Mouse (Mus musculus): ENCODE results near the gene Sort1. TPM values are rescaled to one million over a fixed set of nuclear protein-coding genes. Genes with fewer than 3 reads are reported as not detected.

The Sort1 gene
- polyA plus RNA-seq, 1 experiment from 2014 or later: 19.4 TPM

DNA sequence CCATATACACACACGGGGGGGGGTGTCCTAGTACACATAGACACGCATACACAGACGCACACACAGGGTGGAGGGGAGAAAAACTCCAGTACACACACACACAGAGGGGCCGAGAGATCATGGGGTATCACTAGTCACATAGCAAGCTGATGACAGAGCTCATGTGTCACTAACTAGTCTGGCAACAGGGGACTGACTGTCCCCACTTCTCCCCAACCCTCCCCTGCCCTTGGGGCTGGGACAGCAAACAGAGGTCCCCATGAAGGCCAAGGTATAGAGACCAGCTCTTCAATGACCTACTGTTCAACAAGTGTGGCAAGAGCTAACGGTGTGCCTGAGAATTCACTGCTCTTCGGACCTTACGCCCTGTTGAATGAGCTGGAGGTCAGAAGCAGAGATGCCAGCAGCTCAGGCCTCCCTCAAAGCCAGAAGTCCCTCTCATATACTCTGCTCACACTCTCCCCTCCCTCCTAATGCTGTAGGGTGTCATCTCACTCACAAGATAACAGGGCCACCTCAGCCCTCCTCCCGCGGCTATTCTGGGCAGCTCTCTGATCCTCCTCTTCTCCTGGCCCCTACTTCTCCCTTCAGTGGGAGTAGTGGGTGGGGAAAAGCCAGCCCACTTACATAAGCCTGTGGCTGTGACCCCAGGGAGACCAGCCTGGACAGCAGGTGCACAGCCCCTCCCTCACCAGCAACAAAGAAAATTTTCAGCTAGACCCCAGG, 80.6 kb downstream of the Sort1 start, which contains the start of gene Mybphl:
TSS of gene Mybphl (plus strand) at position 642 of the 726 bp plus-strand sequence.
- no peak within 1 kb of the TSS for H3K27ac ChIP-seq (ENCODE audit: low read depth, low read length)
- WGBS: 76% methylated on average over 9 of the region's 9 CpGs
- H3K4me2 ChIP-seq (ENCODE audit: low read depth, low read length): no peak within 1 kb of the TSS
- no peak within 1 kb of the TSS for H3K4me3 ChIP-seq (ENCODE audit: low read depth, low read length)
- H3K27me3 ChIP-seq (ENCODE audit: control insufficient read depth, insufficient read depth, low read length): no peaks in the 10 kb centered on the region
- H3K4me1 ChIP-seq (ENCODE audit: control insufficient read depth, insufficient read depth, low read length): no peaks in the 10 kb centered on the region
- ATAC-seq (ENCODE audit: low read depth): no peak; the same call in 1 of the 2 replicates
- no peaks in the 10 kb centered on the region for H3K36me3 ChIP-seq (ENCODE audit: control insufficient read depth, insufficient read depth, low read length)
- no peaks in the 10 kb centered on the region for H3K9me3 ChIP-seq (ENCODE audit: control insufficient read depth, low read length)
- H3K9ac ChIP-seq (replicated peaks; ENCODE audit: low read depth, low read length): no peak within 1 kb of the TSS

DNA sequence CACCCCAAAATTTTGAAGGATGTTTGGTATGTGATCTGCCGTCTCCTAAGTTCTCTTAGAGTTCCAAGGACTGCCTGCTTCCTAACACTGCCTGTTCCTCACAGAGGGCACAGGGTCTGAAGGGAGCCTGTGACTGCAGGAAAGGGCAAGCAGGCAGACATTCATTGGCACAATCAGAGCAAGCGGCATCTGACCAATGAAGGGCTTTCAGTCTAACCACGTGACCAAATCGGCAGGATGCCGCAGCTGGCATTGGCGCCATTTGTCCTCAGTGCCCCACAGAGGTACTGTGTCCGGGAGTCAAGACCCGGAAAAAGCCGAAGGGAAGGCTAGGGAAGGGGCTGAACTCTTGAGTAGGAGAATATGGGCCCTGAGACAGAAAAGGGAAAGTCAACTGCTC, 83.3 kb downstream of the Sort1 start:
- Histone ChIP-seq H3K4me1 (ENCODE audit: control insufficient read depth, insufficient read depth, low read length) (no peaks in the 10 kb centered on the region), H3K4me3 (ENCODE audit: low read depth, low read length) (peak overlapping the region; percentile 4; the same call in 1 of the 2 replicates), H3K27ac (ENCODE audit: low read depth, low read length) (no peak overlapping the region), H3K36me3 (ENCODE audit: control insufficient read depth, insufficient read depth, low read length) (no peaks in the 10 kb centered on the region), H3K27me3 (ENCODE audit: control insufficient read depth, insufficient read depth, low read length) (no peaks in the 10 kb centered on the region), H3K4me2 (ENCODE audit: low read depth, low read length) (peak overlapping the region; percentile 27), H3K9ac (replicated peaks; ENCODE audit: low read depth, low read length) (no peak overlapping the region), H3K9me3 (ENCODE audit: control insufficient read depth, low read length) (no peaks in the 10 kb centered on the region)
- WGBS: 64% methylated on average over 9 of the region's 9 CpGs
- ATAC-seq (ENCODE audit: low read depth): peak; percentile 60

DNA sequence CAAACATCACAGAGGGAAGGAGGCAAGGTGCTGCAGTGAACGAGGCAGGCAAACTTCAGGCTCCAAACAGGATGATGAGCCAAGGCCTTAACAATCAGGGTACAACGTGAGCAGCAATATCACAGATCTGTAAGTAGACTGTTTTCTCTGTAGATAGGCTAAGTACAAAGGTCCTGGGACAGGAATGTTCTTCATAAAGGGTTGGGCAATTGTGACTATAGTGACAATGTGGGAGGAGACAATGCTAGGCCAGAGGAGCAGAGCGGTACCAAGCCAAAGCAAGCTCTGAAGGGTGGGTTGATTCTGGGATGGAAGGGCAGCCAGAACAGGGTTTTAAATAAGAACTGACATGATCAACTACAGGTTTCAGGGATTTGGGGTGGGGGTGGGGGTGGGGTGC, 83.9 kb downstream of the Sort1 start:
- Histone ChIP-seq H3K9me3 (ENCODE audit: control insufficient read depth, low read length) (no peaks in the 10 kb centered on the region), H3K27ac (ENCODE audit: low read depth, low read length) (no peak overlapping the region), H3K4me2 (ENCODE audit: low read depth, low read length) (no peak overlapping the region), H3K36me3 (ENCODE audit: control insufficient read depth, insufficient read depth, low read length) (no peaks in the 10 kb centered on the region), H3K27me3 (ENCODE audit: control insufficient read depth, insufficient read depth, low read length) (no peaks in the 10 kb centered on the region), H3K4me3 (ENCODE audit: low read depth, low read length) (no peak overlapping the region), H3K9ac (replicated peaks; ENCODE audit: low read depth, low read length) (no peak overlapping the region), H3K4me1 (ENCODE audit: control insufficient read depth, insufficient read depth, low read length) (no peaks in the 10 kb centered on the region)
- 88% methylated on average over 3 of the region's 3 CpGs for WGBS
- no peak for ATAC-seq (ENCODE audit: low read depth)

DNA sequence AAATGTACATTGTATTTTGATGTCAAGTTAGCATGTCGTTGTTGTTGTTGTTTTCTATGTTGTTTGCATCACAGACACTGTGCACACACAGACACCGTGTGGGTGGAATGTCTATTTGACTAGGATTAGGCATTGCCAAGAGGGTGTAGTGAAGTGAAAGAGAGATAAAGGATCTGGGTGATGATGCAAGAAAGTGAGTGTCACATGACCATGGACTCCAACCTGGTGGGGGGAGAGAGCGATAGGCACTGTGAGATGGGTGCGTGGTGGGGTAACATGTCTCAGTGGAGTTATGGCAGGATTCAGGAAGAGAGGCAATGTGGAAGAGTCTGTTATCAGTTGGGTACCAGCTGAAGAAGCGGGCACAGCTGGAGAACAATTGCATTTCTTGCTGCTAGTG, 84.8 kb downstream of the Sort1 start:
- 85% methylated on average over 5 of the region's 5 CpGs for WGBS
- no peak overlapping the region for H3K9ac ChIP-seq (replicated peaks; ENCODE audit: low read depth, low read length)
- H3K9me3 ChIP-seq (ENCODE audit: control insufficient read depth, low read length): no peaks in the 10 kb centered on the region
- H3K36me3 ChIP-seq (ENCODE audit: control insufficient read depth, insufficient read depth, low read length): no peaks in the 10 kb centered on the region
- H3K4me2 ChIP-seq (ENCODE audit: low read depth, low read length): no peak overlapping the region
- no peaks in the 10 kb centered on the region for H3K4me1 ChIP-seq (ENCODE audit: control insufficient read depth, insufficient read depth, low read length)
- H3K27me3 ChIP-seq (ENCODE audit: control insufficient read depth, insufficient read depth, low read length): no peaks in the 10 kb centered on the region
- H3K4me3 ChIP-seq (ENCODE audit: low read depth, low read length): no peak overlapping the region
- no peak overlapping the region for H3K27ac ChIP-seq (ENCODE audit: low read depth, low read length)
- ATAC-seq (ENCODE audit: low read depth): no peak

DNA sequence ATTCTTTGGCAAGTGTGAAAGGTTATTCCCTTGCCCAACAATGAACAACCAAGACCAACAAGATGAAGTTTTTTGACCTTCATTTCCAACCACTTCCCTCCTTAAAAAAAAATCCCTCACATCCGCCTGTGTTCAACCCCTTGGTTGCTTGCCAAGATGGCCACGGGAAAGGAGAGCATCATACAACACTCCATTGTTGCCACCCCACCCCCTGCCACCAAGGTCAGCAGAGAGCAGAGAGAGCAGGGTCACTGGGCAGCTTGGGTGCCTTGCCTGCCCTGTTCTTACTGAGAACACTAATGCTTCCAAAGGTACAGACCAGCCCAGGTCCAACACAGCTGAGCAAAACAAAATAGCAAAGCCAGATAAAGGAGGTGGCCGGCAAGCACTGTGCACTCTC, 88.4 kb downstream of the Sort1 start:
- H3K27ac ChIP-seq (ENCODE audit: low read depth, low read length): no peak overlapping the region
- no peaks in the 10 kb centered on the region for H3K9me3 ChIP-seq (ENCODE audit: control insufficient read depth, low read length)
- no peak for ATAC-seq (ENCODE audit: low read depth)
- no peak overlapping the region for H3K4me2 ChIP-seq (ENCODE audit: low read depth, low read length)
- H3K4me3 ChIP-seq (ENCODE audit: low read depth, low read length): no peak overlapping the region
- H3K27me3 ChIP-seq (ENCODE audit: control insufficient read depth, insufficient read depth, low read length): no peaks in the 10 kb centered on the region
- no peak overlapping the region for H3K9ac ChIP-seq (replicated peaks; ENCODE audit: low read depth, low read length)
- 55% methylated on average over 3 of the region's 3 CpGs for WGBS
- no peaks in the 10 kb centered on the region for H3K36me3 ChIP-seq (ENCODE audit: control insufficient read depth, insufficient read depth, low read length)
- no peaks in the 10 kb centered on the region for H3K4me1 ChIP-seq (ENCODE audit: control insufficient read depth, insufficient read depth, low read length)

DNA sequence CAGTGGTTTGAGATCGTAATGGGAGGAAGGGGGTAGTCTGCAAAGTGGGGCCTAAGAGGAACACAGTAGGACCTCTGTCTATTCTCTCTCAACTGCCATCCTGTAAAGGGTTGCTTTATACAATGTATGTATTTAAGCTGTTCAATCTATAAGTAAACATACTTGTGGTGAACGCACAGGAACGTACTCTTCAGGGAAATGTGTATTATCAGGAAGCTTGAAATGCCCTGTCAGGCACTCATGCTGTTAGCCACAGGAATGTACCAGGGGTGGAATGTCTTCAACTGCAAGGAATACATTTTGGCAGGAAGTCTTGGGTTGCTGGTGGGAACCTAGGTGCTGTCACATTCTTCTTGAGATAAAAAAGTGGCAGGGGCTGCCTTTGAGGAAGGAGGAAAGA, 88.8 kb downstream of the Sort1 start:
- WGBS: 80% methylated on average over 3 of the region's 3 CpGs
- Histone ChIP-seq H3K9me3 (ENCODE audit: control insufficient read depth, low read length) (no peaks in the 10 kb centered on the region), H3K4me3 (ENCODE audit: low read depth, low read length) (no peak overlapping the region)

DNA sequence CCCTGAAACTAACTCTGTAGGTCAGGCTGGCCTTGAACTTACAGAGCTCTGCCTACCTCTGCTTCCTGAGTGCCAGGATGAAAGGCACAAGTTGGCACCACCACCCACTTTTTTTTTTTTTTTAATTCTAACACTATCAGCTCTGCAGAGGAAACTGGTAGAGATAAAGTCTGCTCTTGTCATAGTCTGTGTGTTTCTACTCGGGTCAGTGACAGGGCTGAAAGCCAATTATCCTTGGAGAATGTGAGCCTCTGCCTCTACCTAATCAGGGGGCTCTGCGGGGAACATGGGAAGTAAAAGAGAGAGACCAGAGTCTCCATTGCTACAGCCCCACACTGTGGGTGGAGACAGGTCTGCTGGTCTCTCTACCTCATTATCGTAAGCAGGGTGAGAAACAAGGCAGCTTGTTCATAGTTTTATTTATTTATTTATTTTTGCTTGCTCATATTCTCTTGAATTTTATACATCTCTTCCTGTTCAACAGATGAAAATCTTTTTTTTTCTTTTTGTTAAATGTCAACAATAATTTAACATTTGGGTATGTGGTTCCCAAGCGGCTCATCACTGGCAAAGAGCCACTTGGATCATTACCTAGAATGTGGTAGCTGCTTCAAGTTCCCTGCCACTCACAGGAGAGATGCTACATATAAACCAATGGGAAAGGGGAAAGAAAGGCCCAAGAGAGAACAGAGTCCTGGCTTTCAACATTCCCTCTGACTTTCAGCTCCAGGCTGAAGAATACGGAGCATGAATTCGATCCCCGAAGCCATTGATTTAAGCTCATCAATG, 95.2 kb downstream of the Sort1 start:
- Histone ChIP-seq H3K9ac (replicated peaks; ENCODE audit: low read depth, low read length) (no peak overlapping the region), H3K27me3 (ENCODE audit: control insufficient read depth, insufficient read depth, low read length) (no peaks in the 10 kb centered on the region), H3K4me1 (ENCODE audit: control insufficient read depth, insufficient read depth, low read length) (no peaks in the 10 kb centered on the region), H3K4me2 (ENCODE audit: low read depth, low read length) (no peak overlapping the region), H3K27ac (ENCODE audit: low read depth, low read length) (no peak overlapping the region), H3K9me3 (ENCODE audit: control insufficient read depth, low read length) (no peaks in the 10 kb centered on the region), H3K4me3 (ENCODE audit: low read depth, low read length) (no peak overlapping the region), H3K36me3 (ENCODE audit: control insufficient read depth, insufficient read depth, low read length) (no peaks in the 10 kb centered on the region)
- WGBS: 64% methylated on average over 7 of the region's 7 CpGs
- ATAC-seq (ENCODE audit: low read depth): no peak

More for the DNA sequence above, 88.8 kb downstream of the Sort1 start:
- no peaks in the 10 kb centered on the region for H3K4me1 ChIP-seq (ENCODE audit: control insufficient read depth, insufficient read depth, low read length)
- H3K36me3 ChIP-seq (ENCODE audit: control insufficient read depth, insufficient read depth, low read length): no peaks in the 10 kb centered on the region
- no peak for ATAC-seq (ENCODE audit: low read depth)
- H3K9ac ChIP-seq (replicated peaks; ENCODE audit: low read depth, low read length): no peak overlapping the region
- H3K4me2 ChIP-seq (ENCODE audit: low read depth, low read length): no peak overlapping the region
- H3K27ac ChIP-seq (ENCODE audit: low read depth, low read length): no peak overlapping the region
- H3K27me3 ChIP-seq (ENCODE audit: control insufficient read depth, insufficient read depth, low read length): no peaks in the 10 kb centered on the region

DNA sequence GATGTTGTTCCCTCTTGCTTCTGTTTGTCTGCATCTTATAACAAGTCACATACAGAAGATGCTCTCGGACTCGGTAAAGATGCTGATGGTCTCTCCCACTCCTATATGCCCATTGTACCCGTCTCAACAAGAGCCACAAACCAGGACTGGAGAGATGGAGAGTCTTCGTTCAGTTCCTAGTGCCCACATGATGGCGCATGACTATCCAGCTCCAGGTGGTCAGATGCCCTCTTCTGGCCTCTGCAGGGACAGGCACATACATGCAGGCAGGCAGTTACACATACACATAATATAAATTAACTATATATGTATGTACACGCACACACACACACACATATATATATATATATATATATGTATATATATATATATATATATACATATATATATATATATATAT, 96.8 kb downstream of the Sort1 start:
- WGBS: 74% methylated on average over 6 of the region's 6 CpGs
- no peaks in the 10 kb centered on the region for H3K36me3 ChIP-seq (ENCODE audit: control insufficient read depth, insufficient read depth, low read length)

More for the DNA sequence above, 96.8 kb downstream of the Sort1 start:
- H3K9me3 ChIP-seq (ENCODE audit: control insufficient read depth, low read length): no peaks in the 10 kb centered on the region
- no peak for ATAC-seq (ENCODE audit: low read depth)
- H3K9ac ChIP-seq (replicated peaks; ENCODE audit: low read depth, low read length): no peak overlapping the region
- no peak overlapping the region for H3K27ac ChIP-seq (ENCODE audit: low read depth, low read length)
- H3K4me2 ChIP-seq (ENCODE audit: low read depth, low read length): no peak overlapping the region
- H3K4me1 ChIP-seq (ENCODE audit: control insufficient read depth, insufficient read depth, low read length): no peaks in the 10 kb centered on the region
- H3K27me3 ChIP-seq (ENCODE audit: control insufficient read depth, insufficient read depth, low read length): no peaks in the 10 kb centered on the region
- H3K4me3 ChIP-seq (ENCODE audit: low read depth, low read length): no peak overlapping the region
